Mouse (Mus musculus): ENCODE data around the gene Cdrt4. TPM values are rescaled to one million over a fixed set of nuclear protein-coding genes. Genes with fewer than 3 reads are reported as not detected.

Gene Cdrt4
- total and polyA plus RNA-seq, 2 experiments from 2014 or later, result not detected

- H3K27me3 ChIP-seq (ENCODE audit: insufficient read depth, low read length), result no peaks in the 10 kb centered on the region
- H3K36me3 ChIP-seq (ENCODE audit: insufficient read depth, low read length), result no peaks in the 10 kb centered on the region
- DNase-seq (ENCODE audit: low spot score) (no peak), ATAC-seq (ENCODE audit: low FRiP score) (no peak)
- H3K9ac ChIP-seq (replicated peaks; ENCODE audit: low read length, poor library complexity, severe bottlenecking), result no peak overlapping the region
- no peak overlapping the region for H3K27ac ChIP-seq (ENCODE audit: low read depth, low read length)
- H3K4me2 ChIP-seq (ENCODE audit: low read depth, low read length, poor library complexity, severe bottlenecking), result no peak overlapping the region
- H3K4me1 ChIP-seq (ENCODE audit: insufficient read depth, low read length), result no peaks in the 10 kb centered on the region
- no peak for TF ChIP-seq CTCF (IDR thresholded peaks at IDR 0.05)
- no peak overlapping the region for H3K4me3 ChIP-seq (ENCODE audit: low read depth, low read length)
- 63% methylated on average over 12 of the region's 12 CpGs for WGBS
- H3K9me3 ChIP-seq (ENCODE audit: low read length), result no peaks in the 10 kb centered on the region
Measured at GRCm38 (mm10) chr11:63040002-63040661, 89.1 kb downstream of the Cdrt4 start.

Other genes with a start within 250 kb of the Cdrt4 start
- gene Zfp287, start 219.3 kb upstream of the Cdrt4 start, total RNA-seq (2014; rRNA removed), result 20.6 and 22.2 TPM in 2 replicates
- gene Zfp287, start 219.3 kb upstream of the Cdrt4 start, polyA plus RNA-seq (2015; fragmentation: Nextera tagmentation; extraction: Ambion mirVana), result 12.9 and 13.0 TPM in 2 replicates
- gene Gm10428, start 198.1 kb upstream of the Cdrt4 start, total RNA-seq (2014; rRNA removed), result not detected in 2 replicates
- 0.83 TPM in 1 of 2 replicates, not detected in the other for gene Gm10428, start 198.1 kb upstream of the Cdrt4 start, polyA plus RNA-seq (2015; fragmentation: Nextera tagmentation; extraction: Ambion mirVana)
- gene Zfp286, start 161.7 kb upstream of the Cdrt4 start, total RNA-seq (2014; rRNA removed), result 20.1 and 25.0 TPM in 2 replicates
- gene Zfp286, start 161.7 kb upstream of the Cdrt4 start, polyA plus RNA-seq (2015; fragmentation: Nextera tagmentation; extraction: Ambion mirVana), result 15.6 and 16.9 TPM in 2 replicates
- gene Trim16, start 131.0 kb upstream of the Cdrt4 start, total RNA-seq (2014; rRNA removed), result 5.8 and 7.1 TPM in 2 replicates
- gene Trim16, start 131.0 kb upstream of the Cdrt4 start, polyA plus RNA-seq (2015; fragmentation: Nextera tagmentation; extraction: Ambion mirVana), result 5.8 and 6.2 TPM in 2 replicates
- 0.38 and 0.49 TPM in 2 replicates for gene Fbxw10, start 104.1 kb upstream of the Cdrt4 start, total RNA-seq (2014; rRNA removed)
- gene Fbxw10, start 104.1 kb upstream of the Cdrt4 start, polyA plus RNA-seq (2015; fragmentation: Nextera tagmentation; extraction: Ambion mirVana), result 0.60 and 0.72 TPM in 2 replicates
- gene Tvp23b, start 71.7 kb upstream of the Cdrt4 start, total RNA-seq (2014; rRNA removed), result 29.5 and 36.6 TPM in 2 replicates
- gene Tvp23b, start 71.7 kb upstream of the Cdrt4 start, polyA plus RNA-seq (2015; fragmentation: Nextera tagmentation; extraction: Ambion mirVana), result 42.5 and 44.2 TPM in 2 replicates
- gene Tekt3, start 110.5 kb downstream of the Cdrt4 start, total RNA-seq (2014; rRNA removed), result not detected in 2 replicates
- gene Tekt3, start 110.5 kb downstream of the Cdrt4 start, polyA plus RNA-seq (2015; fragmentation: Nextera tagmentation; extraction: Ambion mirVana), result 0.10 and 0.20 TPM in 2 replicates
- 39.1 and 40.1 TPM in 2 replicates for gene Pmp22, start 177.8 kb downstream of the Cdrt4 start, total RNA-seq (2014; rRNA removed)
- 29.8 and 31.6 TPM in 2 replicates for gene Pmp22, start 177.8 kb downstream of the Cdrt4 start, polyA plus RNA-seq (2015; fragmentation: Nextera tagmentation; extraction: Ambion mirVana)